10 mouse cellular contexts compared by ENCODE assay signal in genomic region chr3:27987891-27988536, GRCm38 (mm10). TPM values are rescaled to one million over a fixed set of nuclear protein-coding genes. Genes with fewer than 3 reads are reported as not detected.
DNase-seq lines count a peak whose midpoint lies in the region; ATAC-seq lines count a peak whose summit lies in the region.
"Had no signal": no experiment of that assay in that cellular context is flagged by ENCODE, and none has a peak within 500 bp of the region (broad histone marks: within the 10 kb centered on the region; RNA-seq: fewer than 3 reads in every experiment).

No protein-coding gene starts in this region.

- WGBS in heart, embryonic 13.5 days, result 24% methylated on average over 8 of the region's 8 CpGs
- WGBS in large intestine, adult 2 months, result 25% methylated on average over 8 of the region's 8 CpGs

- no peaks in the 10 kb centered on the region for H3K9me3 ChIP-seq in heart, embryonic 13.5 days
- H3K9me3 ChIP-seq: embryonic facial prominence, embryonic 15.5 days had no signal

- H3K27me3 ChIP-seq in heart, embryonic 13.5 days (replicated peaks), result no peaks in the 10 kb centered on the region
- H3K27me3 ChIP-seq: embryonic facial prominence, embryonic 15.5 days had no signal

- H3K4me1 ChIP-seq in heart, embryonic 13.5 days, result peaks cover 34% of the 10 kb centered on the region

- H3K4me3 ChIP-seq in heart, embryonic 13.5 days, result 0 out of 2 replicates have a peak overlapping the region, but pooled peaks have one; percentile 5
- H3K4me3 ChIP-seq: embryonic facial prominence, embryonic 15.5 days had no signal

- peak overlapping the region; percentile 49 for H3K27ac ChIP-seq in heart, embryonic 13.5 days (replicated peaks)
- H3K27ac ChIP-seq: embryonic facial prominence, embryonic 15.5 days had no signal

- H3K9ac ChIP-seq in heart, embryonic 13.5 days, result no peak overlapping the region
- H3K9ac ChIP-seq: embryonic facial prominence, embryonic 15.5 days had no signal

- H3K36me3 ChIP-seq in heart, embryonic 13.5 days, result no peaks in the 10 kb centered on the region
- H3K36me3 ChIP-seq: embryonic facial prominence, embryonic 15.5 days had no signal

- DNase-seq in urinary bladder, adult 18-20 months (ENCODE audit: low spot score in 2 of 2), result peak; percentile 12 to 38
- no peak for DNase-seq in urinary bladder, postnatal 10 days (ENCODE audit: low spot score)
- DNase-seq in large intestine, adult 2 months (ENCODE audit: low read depth, low spot score), result peak; percentile 47
- no peak for DNase-seq in adrenal gland, adult 8-10 months
- no peak for DNase-seq in cerebellum, postnatal 36 days
- no peak for DNase-seq in gastrocnemius, postnatal 4 days (ENCODE audit: low spot score in 2 of 2)
- DNase-seq: thymus, postnatal 25 days had no signal

- ATAC-seq in heart, embryonic 13.5 days (ENCODE audit: extremely low read depth, insufficient number of reproducible peaks, low FRiP score, low TSS enrichment), result no peak

- H3K4me2 ChIP-seq in heart, embryonic 13.5 days, result peak overlapping the region; percentile 52
- H3K4me2 ChIP-seq: embryonic facial prominence, embryonic 15.5 days; midbrain, embryonic 11.5 days had no signal

RNA-seq across cellular contexts. Expression of gene Pld1, which starts 49.5 kb away (rescaled TPM):
- polyA plus RNA-seq in heart, embryonic 13.5 days (2015; fragmentation: Nextera tagmentation; extraction: Ambion mirVana), result 4.1 and 6.6 TPM in 2 replicates
- polyA plus RNA-seq in large intestine, adult 2 months (2012; rRNA removed), result 23.3 and 30.1 TPM in 2 replicates
- total RNA-seq in adrenal gland, adult 8-10 months (2022), result 1 to 10 TPM; 4.8 to 8.0 (median 6.3) TPM
- total RNA-seq in gastrocnemius, postnatal 4 days (2021), result 10 to 100 TPM; 13.9 to 14.7 TPM

Comparison
In these comparisons a context has a peak if more than half of its experiments do, and no peak if none do; other contexts are left out.
1. DNase-seq: peak in urinary bladder, adult 18-20 months (2 of 2) and large intestine, adult 2 months (single experiment); none in urinary bladder, postnatal 10 days (single experiment), adrenal gland, adult 8-10 months (single experiment), cerebellum, postnatal 36 days (0 of 2) and gastrocnemius, postnatal 4 days (0 of 2).